Mouse (Mus musculus): ENCODE data around the gene Rpl37.

The Rpl37 gene

DNA sequence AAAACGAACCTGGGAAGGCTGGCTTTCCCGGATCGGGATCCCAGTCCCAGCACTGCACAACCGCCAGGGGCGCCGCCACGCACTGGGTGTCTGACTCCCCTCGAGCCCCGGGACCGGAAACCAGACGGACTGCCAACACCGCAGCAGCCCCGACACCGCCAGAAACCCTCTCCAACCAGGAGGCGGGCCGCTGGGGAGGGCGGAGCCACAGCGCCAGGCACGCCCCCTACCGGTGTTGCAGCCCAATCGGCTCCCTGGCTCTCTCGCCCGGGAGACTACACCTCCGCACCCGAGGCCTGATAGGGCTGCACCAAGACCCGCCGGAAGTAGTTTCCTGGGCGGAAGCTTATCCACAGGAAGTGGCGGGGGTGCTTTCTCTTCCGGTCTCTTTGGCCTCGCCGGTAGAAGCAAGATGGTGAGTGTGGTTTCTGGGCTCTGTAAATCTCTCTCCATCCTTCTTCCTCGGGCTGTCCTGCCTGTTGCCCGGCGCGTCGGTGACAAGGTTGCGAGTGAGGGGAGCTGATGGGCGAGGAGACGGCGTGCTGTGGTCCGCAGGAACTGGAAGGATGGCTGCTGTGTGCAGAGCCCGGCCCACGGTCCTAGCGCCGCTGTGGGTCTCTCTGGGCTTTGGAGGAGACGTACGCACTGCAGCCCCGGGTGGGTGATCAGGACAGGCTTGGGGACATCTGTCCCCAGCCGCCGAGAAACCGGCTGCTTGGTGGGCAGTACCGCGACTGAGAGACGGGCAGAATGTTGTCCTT is at the start of gene Rpl37:
Gene Rpl37 (plus strand): TSS at position 376 of the 761 bp plus-strand sequence.
- DNase-seq (ENCODE audit: low spot score) = peak; percentile 94

GRCm38 (mm10) chr15:5068801-5069518 is 47.5 kb upstream of the Rpl37 start:
- DNase-seq (ENCODE audit: low spot score) = peak; percentile 53

DNA sequence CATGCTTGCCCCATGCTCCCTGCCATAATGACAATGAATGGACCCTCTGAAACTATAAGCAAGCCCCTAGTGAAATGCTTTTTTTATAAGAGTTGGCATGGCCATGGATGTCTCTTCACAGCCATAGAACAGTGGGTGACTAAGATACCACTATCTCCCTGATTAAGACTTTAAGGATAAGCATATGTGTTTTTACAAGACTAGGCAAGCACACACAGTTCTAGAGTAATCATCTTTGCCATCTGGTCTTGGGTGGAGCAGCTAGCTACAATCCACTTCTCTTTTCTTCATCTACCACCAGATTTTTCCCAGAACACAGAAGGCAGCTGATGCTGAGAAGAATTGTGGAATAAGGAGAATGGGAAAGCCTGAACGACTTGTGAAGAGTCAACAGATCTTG is 35.2 kb upstream of the Rpl37 start:
- no peak for DNase-seq (ENCODE audit: low spot score)

GRCm38 (mm10) chr15:5086162-5086561 is 30.3 kb upstream of the Rpl37 start:
- DNase-seq (ENCODE audit: low spot score) = no peak

DNA sequence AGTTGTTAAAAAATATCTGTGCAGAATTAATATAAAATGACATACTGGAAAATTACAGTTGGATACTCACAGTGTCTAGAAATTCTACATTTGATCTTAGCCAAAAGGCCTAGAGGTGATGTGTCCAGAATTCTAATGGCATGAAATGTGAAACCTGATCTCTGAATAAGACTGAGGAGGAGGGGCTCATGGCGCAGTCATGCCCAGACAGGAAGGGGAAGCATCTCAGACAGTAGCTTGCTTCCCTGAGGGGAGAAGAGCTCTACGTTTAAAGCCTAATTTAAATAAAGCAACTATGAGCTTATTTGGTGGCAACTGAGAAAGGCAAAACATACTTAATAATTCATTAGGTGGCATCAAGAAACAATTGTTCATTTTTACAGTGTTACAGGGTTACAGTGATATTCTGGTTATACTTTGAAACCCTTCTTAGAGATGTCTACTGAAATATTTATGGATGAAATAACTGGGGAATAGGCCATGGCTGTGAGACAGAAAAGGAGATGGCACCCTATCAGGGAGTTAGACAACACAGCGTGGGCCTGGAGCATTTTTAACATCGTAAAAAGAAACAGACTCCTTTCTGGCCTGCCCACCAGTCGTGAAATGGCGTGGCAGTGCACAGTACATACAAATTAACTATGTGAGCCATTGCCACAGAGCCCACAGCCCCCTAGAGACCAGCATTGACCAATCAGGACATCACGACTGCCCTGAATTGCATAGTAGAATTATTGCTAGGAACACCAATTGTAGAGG is 27.4 kb upstream of the Rpl37 start:
- no peak for DNase-seq (ENCODE audit: low spot score)

DNA sequence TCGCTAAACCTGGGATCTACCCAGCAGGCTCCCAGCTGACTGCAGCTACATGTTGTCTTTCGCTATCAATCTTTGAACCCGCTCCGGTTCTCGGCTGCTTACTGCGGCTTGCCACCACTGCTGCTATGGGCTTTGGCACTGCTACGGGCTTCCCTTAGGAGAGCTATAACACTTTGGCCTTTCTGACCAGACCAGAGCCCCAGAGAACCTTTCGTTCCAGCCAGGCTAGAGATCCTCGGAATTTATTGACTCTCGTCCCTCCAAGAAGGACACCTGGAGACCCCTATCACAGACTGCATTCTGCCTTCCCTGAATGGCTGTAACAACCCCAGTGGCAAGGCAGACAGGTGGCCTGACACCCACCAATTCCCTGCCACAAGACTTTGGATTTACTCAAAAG is 26.3 kb upstream of the Rpl37 start:
- no peak for DNase-seq (ENCODE audit: low spot score)

- no peak for DNase-seq (ENCODE audit: low spot score)
These were observed 20.7 kb upstream of the Rpl37 start for GRCm38 (mm10) chr15:5095534-5096301.

GRCm38 (mm10) chr15:5097376-5097775 is 19.1 kb upstream of the Rpl37 start:
- DNase-seq (ENCODE audit: low spot score) = no peak

GRCm38 (mm10) chr15:5102312-5102711 is 14.1 kb upstream of the Rpl37 start:
- peak; percentile 24 for DNase-seq (ENCODE audit: low spot score)

- DNase-seq (ENCODE audit: low spot score) = no peak
These were observed 10.6 kb upstream of the Rpl37 start for GRCm38 (mm10) chr15:5105891-5106290.

GRCm38 (mm10) chr15:5106293-5106692 is 10.2 kb upstream of the Rpl37 start:
- peak; percentile 24 for DNase-seq (ENCODE audit: low spot score)

DNA sequence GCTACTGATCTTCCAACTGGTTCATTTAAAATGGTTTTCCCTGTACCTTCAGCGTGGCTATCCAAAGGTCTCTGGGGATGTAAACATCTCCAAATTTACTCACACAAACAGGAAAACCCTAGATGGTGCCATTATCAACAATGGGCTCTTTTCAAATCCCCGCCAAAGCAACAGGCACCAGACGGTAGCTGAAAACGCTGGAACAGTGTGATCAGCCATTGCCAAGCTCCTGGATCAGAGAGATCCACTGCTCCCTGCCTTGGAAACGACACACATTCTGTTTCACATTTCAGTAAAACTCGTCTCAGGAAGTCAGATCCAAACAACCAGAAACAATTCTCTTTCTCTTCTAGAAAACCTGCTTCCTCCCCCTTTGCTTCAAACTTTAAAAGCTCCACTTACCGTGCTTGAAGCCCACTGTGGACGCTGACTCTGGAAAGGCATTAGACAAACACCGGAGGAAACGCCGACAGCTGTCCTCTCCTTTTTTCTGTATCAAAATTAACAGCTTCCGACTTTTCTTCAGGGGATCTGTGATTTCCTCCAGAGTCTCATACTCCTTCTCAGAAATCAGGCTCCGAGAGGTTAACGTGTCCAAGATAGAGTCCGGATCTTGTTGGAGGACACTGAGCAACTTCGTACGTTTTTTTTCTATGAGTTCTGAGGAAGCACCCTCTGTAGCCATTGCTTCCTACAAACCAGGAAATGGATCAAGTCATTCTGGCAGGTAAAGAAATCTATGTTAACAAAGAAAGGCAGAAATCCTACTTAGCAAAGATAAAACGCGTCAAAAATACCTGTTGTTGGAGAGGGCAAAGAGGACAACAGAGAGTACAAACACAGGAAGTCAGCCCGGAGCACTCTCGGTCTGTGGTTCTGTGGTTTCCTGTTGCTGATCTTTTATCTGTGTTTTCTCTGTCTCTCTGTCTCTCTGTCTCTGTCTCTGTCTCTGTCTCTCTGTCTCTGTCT is 8.5 kb upstream of the Rpl37 start, which contains the start of gene Card6:
Gene Card6 (minus strand): TSS at position 854 of the 969 bp plus-strand sequence.
- DNase-seq (ENCODE audit: low spot score) = peak; percentile 22

DNA sequence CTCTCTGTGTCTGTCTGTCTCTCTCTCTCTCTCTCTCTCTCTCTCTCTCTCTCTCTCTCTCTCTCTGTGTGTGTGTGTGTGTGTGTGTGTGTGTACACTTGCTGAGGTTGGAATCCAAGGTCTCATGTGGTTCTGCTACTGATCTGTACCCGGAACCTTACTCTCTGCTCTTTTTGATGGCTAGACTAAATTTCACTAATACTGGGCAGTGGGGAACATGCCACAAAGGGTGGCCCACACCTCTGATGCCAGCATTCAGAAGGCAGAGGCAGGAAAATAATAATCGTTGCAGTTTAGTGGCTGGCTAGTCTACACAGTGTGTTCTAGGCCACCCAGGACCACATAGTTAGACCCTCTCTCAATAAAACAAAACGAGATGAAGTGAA is 7.8 kb upstream of the Rpl37 start:
- DNase-seq (ENCODE audit: low spot score) = no peak

DNA sequence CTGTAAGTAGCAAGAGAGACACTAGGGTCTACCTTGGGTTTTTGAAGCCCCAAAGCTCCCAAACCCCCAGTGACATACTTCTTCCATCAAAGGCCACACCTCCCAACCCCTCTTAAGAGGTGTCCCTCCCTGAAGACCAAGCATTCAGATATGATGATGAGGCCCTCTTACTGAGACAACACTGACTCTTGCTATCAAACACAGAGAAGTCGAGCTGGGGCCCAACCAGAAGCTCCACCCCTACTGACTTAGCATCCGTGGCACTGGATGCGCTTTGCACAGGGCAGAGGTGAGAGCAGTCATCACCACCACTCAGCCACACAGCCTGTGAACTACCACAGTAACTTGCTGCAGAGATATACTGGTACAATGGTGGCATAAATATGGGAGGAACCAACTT is 3.8 kb upstream of the Rpl37 start:
- no peak for DNase-seq (ENCODE audit: low spot score)

- no peak for DNase-seq (ENCODE audit: low spot score)
These were observed 1.3 kb upstream of the Rpl37 start for GRCm38 (mm10) chr15:5115173-5115572.

GRCm38 (mm10) chr15:5117031-5117601 is 671 bp downstream of the Rpl37 start:
- DNase-seq (ENCODE audit: low spot score) = no peak

GRCm38 (mm10) chr15:5118626-5119025 is 2.2 kb downstream of the Rpl37 start:
- no peak for DNase-seq (ENCODE audit: low spot score)

DNA sequence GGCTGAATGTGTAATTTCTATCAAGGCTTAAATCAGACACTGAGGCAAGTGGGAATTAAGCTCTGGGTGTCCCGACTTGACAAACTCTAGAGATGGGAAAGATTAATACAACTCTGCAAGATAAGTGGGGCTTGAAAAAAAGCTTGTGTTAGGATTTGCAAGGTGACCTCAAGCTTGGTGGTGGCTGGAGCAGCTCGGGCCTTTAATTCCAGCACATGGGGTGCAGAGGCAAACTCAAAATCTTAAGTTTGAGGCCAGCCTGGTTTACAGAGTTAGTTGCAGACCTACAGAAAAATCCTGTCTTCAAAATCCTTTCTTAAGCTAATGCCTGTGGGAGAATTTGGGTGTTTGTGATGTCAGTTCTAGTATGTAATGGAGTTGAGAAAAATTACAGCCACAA is 2.7 kb downstream of the Rpl37 start:
- DNase-seq (ENCODE audit: low spot score) = no peak

- DNase-seq (ENCODE audit: low spot score) = no peak
These were observed 3.3 kb downstream of the Rpl37 start for GRCm38 (mm10) chr15:5119707-5120106.

DNA sequence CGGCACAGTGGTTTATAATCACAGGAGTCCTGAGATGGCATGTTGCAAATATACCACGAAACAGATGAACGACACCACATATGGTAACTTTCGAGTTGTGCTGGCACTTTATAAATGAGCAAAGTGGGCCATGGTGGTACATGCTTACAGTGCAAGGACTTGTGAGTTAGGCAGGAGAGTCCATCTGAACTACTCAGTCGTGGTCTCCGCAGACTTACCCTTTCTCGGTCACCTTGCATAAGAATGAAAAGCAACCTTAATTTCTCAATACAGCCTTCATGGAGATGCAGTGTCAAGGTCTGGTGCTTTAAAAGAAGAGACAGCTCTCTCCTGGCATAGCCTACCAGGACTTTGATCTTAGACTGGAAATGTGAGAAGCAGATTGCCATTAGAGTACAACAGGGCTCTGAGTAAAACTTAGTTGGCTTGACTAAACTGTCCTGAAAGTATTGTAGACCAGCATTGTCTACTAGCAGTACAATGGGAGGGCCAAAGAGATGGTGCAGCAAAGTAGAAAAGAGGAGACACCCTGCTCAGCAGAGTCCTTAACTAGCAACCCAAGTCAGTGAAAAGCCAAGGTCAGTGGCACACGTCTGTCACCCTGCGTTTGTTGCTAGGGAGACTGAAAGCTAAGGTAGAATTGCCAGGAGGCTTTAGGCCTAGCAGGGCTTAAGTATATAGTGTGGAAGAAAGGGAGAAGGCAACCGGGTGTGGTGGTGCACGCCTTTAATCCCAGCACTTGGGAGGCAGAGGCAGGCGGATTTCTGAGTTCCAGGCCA is 5.3 kb downstream of the Rpl37 start:
- no peak for DNase-seq (ENCODE audit: low spot score)

All from layer of hippocampus, adult 9-10 months (tissue).